Comparison of ENCODE assay signal across 27 mouse cellular contexts in the genomic region with DNA sequence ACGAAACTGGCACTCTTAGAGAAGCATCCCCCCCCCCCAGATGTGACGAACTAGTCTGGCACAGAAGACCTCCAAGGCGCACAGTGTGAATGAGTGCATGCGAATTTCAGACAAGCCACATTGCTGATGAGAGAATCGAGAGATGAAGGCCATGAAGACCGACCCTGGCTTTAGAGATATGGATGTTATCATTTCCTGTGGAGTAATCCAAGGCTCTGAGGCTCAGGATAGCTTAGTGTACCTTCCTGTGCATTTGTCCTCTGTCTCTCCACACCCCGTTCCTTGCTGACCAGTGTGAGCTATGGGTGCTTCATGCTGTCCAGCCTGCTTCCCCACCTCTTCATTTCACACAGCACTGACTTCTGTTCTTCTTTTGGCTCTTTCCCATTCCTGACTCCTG. TPM values are rescaled to one million over a fixed set of nuclear protein-coding genes. Genes with fewer than 3 reads are reported as not detected.
A peak's percentile ranks its signal among the peaks of the same experiment; 100 is the strongest.
DNase-seq lines count a peak whose midpoint lies in the region; ATAC-seq lines count a peak whose summit lies in the region.
"Had no signal": no experiment of that assay in that cellular context is flagged by ENCODE, and none has a peak within 500 bp of the region (broad histone marks: within the 10 kb centered on the region; RNA-seq: fewer than 3 reads in every experiment).

No protein-coding gene starts in this region.

- no peak for ATAC-seq in erythroblast, adult 5-6 weeks (replicated peaks; ENCODE audit: low FRiP score, poor library complexity, severe bottlenecking)
- ATAC-seq in heart, embryonic 14.5 days (ENCODE audit: insufficient number of reproducible peaks, insufficient read depth, low FRiP score, low read depth) = no peak
- ATAC-seq in megakaryocyte, adult 5-6 weeks (ENCODE audit: poor library complexity, severe bottlenecking) = no peak
- ATAC-seq: lung, postnatal 0 days had no signal

- no peaks in the 10 kb centered on the region for H3K27me3 ChIP-seq in erythroblast, embryonic 14.5 days (ENCODE audit: control insufficient read depth)
- H3K27me3 ChIP-seq in heart, embryonic 14.5 days (ENCODE audit: control insufficient read depth, insufficient read depth, low read length) = no peaks in the 10 kb centered on the region
- H3K27me3 ChIP-seq in megakaryocyte, embryonic 14.5 days (replicated peaks) = no peaks in the 10 kb centered on the region
- H3K27me3 ChIP-seq in embryonic facial prominence, embryonic 10.5 days (replicated peaks; ENCODE audit: low read depth, poor library complexity, severe bottlenecking) = 0 out of 2 replicates have a peak, but pooled peaks cover 3% of the 10 kb centered on the region
- H3K27me3 ChIP-seq: embryonic facial prominence, embryonic 15.5 days; limb, embryonic 15.5 days; neural tube, embryonic 13.5 days had no signal

- 47% methylated on average over 7 of the region's 7 CpGs for WGBS in heart, embryonic 14.5 days
- 80% methylated on average over 7 of the region's 7 CpGs for WGBS in embryonic facial prominence, embryonic 10.5 days

- H3K9ac ChIP-seq in heart, embryonic 14.5 days (ENCODE audit: low read length) = 0 out of 2 replicates have a peak overlapping the region, but pooled peaks have one; percentile 42
- H3K9ac ChIP-seq: embryonic facial prominence, embryonic 15.5 days; limb, embryonic 15.5 days; neural tube, embryonic 13.5 days had no signal

- peak overlapping the region; percentile 27 for H3K4me2 ChIP-seq in heart, embryonic 14.5 days (ENCODE audit: low read length)
- H3K4me2 ChIP-seq: embryonic facial prominence, embryonic 15.5 days; limb, embryonic 15.5 days; neural tube, embryonic 13.5 days had no signal

- no peaks in the 10 kb centered on the region for H3K9me3 ChIP-seq in erythroblast, embryonic 14.5 days (ENCODE audit: control insufficient read depth, low read length)
- no peaks in the 10 kb centered on the region for H3K9me3 ChIP-seq in heart, embryonic 14.5 days (ENCODE audit: control insufficient read depth, low read length)
- no peaks in the 10 kb centered on the region for H3K9me3 ChIP-seq in megakaryocyte, embryonic 14.5 days
- H3K9me3 ChIP-seq in embryonic facial prominence, embryonic 10.5 days = no peaks in the 10 kb centered on the region
- H3K9me3 ChIP-seq: embryonic facial prominence, embryonic 15.5 days; limb, embryonic 15.5 days; neural tube, embryonic 13.5 days had no signal

- H3K4me1 ChIP-seq in erythroblast, embryonic 14.5 days (ENCODE audit: control insufficient read depth) = peaks cover 88% of the 10 kb centered on the region
- H3K4me1 ChIP-seq in heart, embryonic 14.5 days (ENCODE audit: control insufficient read depth in 2 of 2, insufficient read depth in 2 of 2, low read length in 2 of 2) = peaks cover 27 to 68% of the 10 kb centered on the region in 2 experiments
- H3K4me1 ChIP-seq in megakaryocyte, embryonic 14.5 days = peaks cover 93% of the 10 kb centered on the region
- peaks cover 34% of the 10 kb centered on the region for H3K4me1 ChIP-seq in embryonic facial prominence, embryonic 10.5 days

- DNase-seq in heart, adult 8-10 months (ENCODE audit: low spot score) = no peak
- no peak for DNase-seq in embryonic facial prominence, embryonic 10.5 days (ENCODE audit: low spot score)
- no peak for DNase-seq in spleen, adult 18-20 months
- DNase-seq: adrenal gland, postnatal 25 days; cerebellum, adult 11-12 months; cerebellum, postnatal 14 days; embryo, embryonic 11 days; gastrocnemius, postnatal 10 days; kidney, adult 11 months; midbrain, embryonic 14.5 days; right cerebral cortex, adult 18-20 months; thymus, postnatal 25 days had no signal

- H3K27ac ChIP-seq in heart, embryonic 14.5 days (replicated peaks in 1 of 2; ENCODE audit: control insufficient read depth in 1 of 2, insufficient read depth in 1 of 2, low read depth in 2 of 2, low read length in 2 of 2) = no peak overlapping the region; a peak in 1 of 4 replicates
- H3K27ac ChIP-seq in embryonic facial prominence, embryonic 10.5 days (replicated peaks) = no peak overlapping the region
- H3K27ac ChIP-seq: neural tube, embryonic 13.5 days had no signal

- H3K36me3 ChIP-seq in erythroblast, embryonic 14.5 days (ENCODE audit: control insufficient read depth) = peaks cover 81% of the 10 kb centered on the region
- peaks cover 86% of the 10 kb centered on the region for H3K36me3 ChIP-seq in heart, embryonic 14.5 days (ENCODE audit: control insufficient read depth, insufficient read depth, low read length)
- peaks cover 14% of the 10 kb centered on the region for H3K36me3 ChIP-seq in megakaryocyte, embryonic 14.5 days (replicated peaks; ENCODE audit: low read length)
- no peaks in the 10 kb centered on the region for H3K36me3 ChIP-seq in embryonic facial prominence, embryonic 10.5 days (replicated peaks)
- H3K36me3 ChIP-seq: embryonic facial prominence, embryonic 15.5 days; limb, embryonic 15.5 days; neural tube, embryonic 13.5 days had no signal

- peak overlapping the region; percentile 81 for H3K4me3 ChIP-seq in erythroblast, embryonic 14.5 days (replicated peaks)
- H3K4me3 ChIP-seq in heart, embryonic 14.5 days (ENCODE audit: control insufficient read depth in 1 of 2, insufficient read depth in 1 of 2, low read depth in 1 of 2, low read length in 2 of 2) = no peak overlapping the region
- H3K4me3 ChIP-seq in megakaryocyte, embryonic 14.5 days (replicated peaks) = peak overlapping the region; percentile 81
- no peak overlapping the region for H3K4me3 ChIP-seq in embryonic facial prominence, embryonic 10.5 days
- H3K4me3 ChIP-seq: embryonic facial prominence, embryonic 15.5 days; limb, embryonic 15.5 days; neural tube, embryonic 13.5 days had no signal

RNA-seq across cellular contexts. Expression of a gene that starts 13.2 kb away (rescaled TPM):
- polyA plus RNA-seq in erythroblast, embryonic 14.5 days (2012) = 8.1 TPM in 2 replicates
- 24.9 and 26.5 TPM in 2 replicates for total RNA-seq in erythroblast, adult 5-6 weeks (2015; ENCODE audit: low replicate concordance)
- total RNA-seq in erythroblast, adult 5-6 weeks (2017; ENCODE audit: low replicate concordance) = 6.2 and 14.2 TPM in 2 replicates
- 364 and 390 TPM in 2 replicates for polyA plus RNA-seq in heart, embryonic 14.5 days (2014; fragmentation: Nextera tagmentation; extraction: Ambion mirVana)
- total RNA-seq in heart, adult 8-10 months (2022) = 100 to 1,000 TPM; 451 to 631 (median 553) TPM
- polyA plus RNA-seq in megakaryocyte, embryonic 14.5 days (2012; ENCODE audit: insufficient read depth, low replicate concordance) = 2.8 and 5.0 TPM in 2 replicates
- total RNA-seq in megakaryocyte, adult 5-6 weeks (2015) = 0.38 and 3.9 TPM in 2 replicates
- 1.8 TPM in 1 of 2 replicates, not detected in the other for total RNA-seq in megakaryocyte, adult 5-6 weeks (2017)
- polyA plus RNA-seq in embryonic facial prominence, embryonic 10.5 days (2016; fragmentation: Nextera tagmentation; extraction: Ambion mirVana) = 2.1 and 2.7 TPM in 2 replicates

RNA-seq across cellular contexts. Expression of a gene that starts 28.3 kb away (rescaled TPM):
- 142 and 244 TPM in 2 replicates for polyA plus RNA-seq in erythroblast, embryonic 14.5 days (2012)
- not detected in 2 replicates for total RNA-seq in erythroblast, adult 5-6 weeks (2015; ENCODE audit: low replicate concordance)
- total RNA-seq in erythroblast, adult 5-6 weeks (2017; ENCODE audit: low replicate concordance) = not detected in 2 replicates
- 4.4 and 4.9 TPM in 2 replicates for polyA plus RNA-seq in heart, embryonic 14.5 days (2014; fragmentation: Nextera tagmentation; extraction: Ambion mirVana)
- total RNA-seq in heart, adult 8-10 months (2022) = not detected
- 272 and 1,896 TPM in 2 replicates for polyA plus RNA-seq in megakaryocyte, embryonic 14.5 days (2012; ENCODE audit: insufficient read depth, low replicate concordance)
- total RNA-seq in megakaryocyte, adult 5-6 weeks (2015) = not detected in 2 replicates
- not detected in 2 replicates for total RNA-seq in megakaryocyte, adult 5-6 weeks (2017)
- not detected in 2 replicates for polyA plus RNA-seq in embryonic facial prominence, embryonic 10.5 days (2016; fragmentation: Nextera tagmentation; extraction: Ambion mirVana)
- total RNA-seq: adrenal gland, postnatal 25 days; gastrocnemius, postnatal 10 days; hematopoietic stem cell, adult 5-6 weeks; left cerebral cortex, postnatal 10 days had no signal
- polyA plus RNA-seq: CD4-positive, CD25-positive, alpha-beta regulatory T cell, adult 4 months; embryonic facial prominence, embryonic 15.5 days; forebrain, embryonic 11.5 days; kidney, embryonic 16.5 days; large intestine, adult 2 months; lung, postnatal 0 days; midbrain, embryonic 14.5 days; neural tube, embryonic 13.5 days had no signal

RNA-seq across cellular contexts. Expression of a gene that starts 28.4 kb away (rescaled TPM):
- 56.0 and 110 TPM in 2 replicates for polyA plus RNA-seq in erythroblast, embryonic 14.5 days (2012)
- 53.5 and 84.5 TPM in 2 replicates for total RNA-seq in erythroblast, adult 5-6 weeks (2015; ENCODE audit: low replicate concordance)
- 93.1 and 317 TPM in 2 replicates for total RNA-seq in erythroblast, adult 5-6 weeks (2017; ENCODE audit: low replicate concordance)
- polyA plus RNA-seq in heart, embryonic 14.5 days (2014; fragmentation: Nextera tagmentation; extraction: Ambion mirVana) = 337 TPM in 2 replicates
- total RNA-seq in heart, adult 8-10 months (2022) = 100 to 1,000 TPM; 269 to 387 (median 331) TPM
- 25.9 and 292 TPM in 2 replicates for polyA plus RNA-seq in megakaryocyte, embryonic 14.5 days (2012; ENCODE audit: insufficient read depth, low replicate concordance)
- total RNA-seq in megakaryocyte, adult 5-6 weeks (2015) = 89.3 and 106 TPM in 2 replicates
- 210 and 268 TPM in 2 replicates for total RNA-seq in megakaryocyte, adult 5-6 weeks (2017)
- polyA plus RNA-seq in embryonic facial prominence, embryonic 10.5 days (2016; fragmentation: Nextera tagmentation; extraction: Ambion mirVana) = 128 and 133 TPM in 2 replicates

RNA-seq across cellular contexts. Expression of a gene that starts 33.2 kb away (rescaled TPM):
- not detected in 2 replicates for polyA plus RNA-seq in erythroblast, embryonic 14.5 days (2012)
- total RNA-seq in erythroblast, adult 5-6 weeks (2015; ENCODE audit: low replicate concordance) = 0.42 TPM in 1 of 2 replicates, not detected in the other
- not detected in 2 replicates for total RNA-seq in erythroblast, adult 5-6 weeks (2017; ENCODE audit: low replicate concordance)
- polyA plus RNA-seq in heart, embryonic 14.5 days (2014; fragmentation: Nextera tagmentation; extraction: Ambion mirVana) = 0.15 TPM in 1 of 2 replicates, not detected in the other
- total RNA-seq in heart, adult 8-10 months (2022) = not detected
- not detected in 2 replicates for polyA plus RNA-seq in megakaryocyte, embryonic 14.5 days (2012; ENCODE audit: insufficient read depth, low replicate concordance)
- total RNA-seq in megakaryocyte, adult 5-6 weeks (2015) = not detected in 2 replicates
- not detected in 2 replicates for total RNA-seq in megakaryocyte, adult 5-6 weeks (2017)
- 0.17 and 0.19 TPM in 2 replicates for polyA plus RNA-seq in embryonic facial prominence, embryonic 10.5 days (2016; fragmentation: Nextera tagmentation; extraction: Ambion mirVana)
- total RNA-seq: hematopoietic stem cell, adult 5-6 weeks had no signal
- polyA plus RNA-seq: limb, embryonic 15.5 days had no signal

RNA-seq across cellular contexts. Expression of a gene that starts 57.8 kb away (rescaled TPM):
- polyA plus RNA-seq in erythroblast, embryonic 14.5 days (2012) = not detected in 2 replicates
- total RNA-seq in erythroblast, adult 5-6 weeks (2015; ENCODE audit: low replicate concordance) = 3.7 TPM in 1 of 2 replicates, not detected in the other
- total RNA-seq in erythroblast, adult 5-6 weeks (2017; ENCODE audit: low replicate concordance) = 0.28 TPM in 1 of 2 replicates, not detected in the other
- 1.3 and 1.8 TPM in 2 replicates for polyA plus RNA-seq in heart, embryonic 14.5 days (2014; fragmentation: Nextera tagmentation; extraction: Ambion mirVana)
- total RNA-seq in heart, adult 8-10 months (2022) = 10 to 100 TPM in 3 of 4 experiments, 1 to 10 TPM in 1; 5.9 to 12.0 (median 10.6) TPM
- not detected in 2 replicates for polyA plus RNA-seq in megakaryocyte, embryonic 14.5 days (2012; ENCODE audit: insufficient read depth, low replicate concordance)
- 0.38 TPM in 1 of 2 replicates, not detected in the other for total RNA-seq in megakaryocyte, adult 5-6 weeks (2015)
- not detected in 2 replicates for total RNA-seq in megakaryocyte, adult 5-6 weeks (2017)
- polyA plus RNA-seq in embryonic facial prominence, embryonic 10.5 days (2016; fragmentation: Nextera tagmentation; extraction: Ambion mirVana) = not detected in 2 replicates
- total RNA-seq: hematopoietic stem cell, adult 5-6 weeks had no signal

Comparison
In these comparisons a context has a peak if more than half of its experiments do, and no peak if none do; other contexts are left out.
1. H3K4me3 ChIP-seq: peak in erythroblast, embryonic 14.5 days (single experiment) and megakaryocyte, embryonic 14.5 days (single experiment); none in heart, embryonic 14.5 days (0 of 2) and embryonic facial prominence, embryonic 10.5 days (single experiment).
2. RNA of a gene that starts 13.2 kb away (polyA plus RNA-seq): 364 to 390 TPM in heart, embryonic 14.5 days; 8.1 TPM in erythroblast, embryonic 14.5 days, 2.8 to 5.0 TPM in megakaryocyte, embryonic 14.5 days and 2.1 to 2.7 TPM in embryonic facial prominence, embryonic 10.5 days; every median in the first group is over 10 times any median in the second.
3. RNA of a gene that starts 28.3 kb away (polyA plus RNA-seq): 272 to 1,896 TPM in megakaryocyte, embryonic 14.5 days and 142 to 244 TPM in erythroblast, embryonic 14.5 days; 4.4 to 4.9 TPM in heart, embryonic 14.5 days and not detected in embryonic facial prominence, embryonic 10.5 days; every median in the first group is over 10 times any median in the second.